Mouse (Mus musculus): ENCODE data around the gene Klhl25.
"Not testable (repeated sequence)": the region's sequence is repeated elsewhere in the genome, so short reads cannot be mapped to it uniquely, and the experiment has no call there.

The Klhl25 gene

DNA sequence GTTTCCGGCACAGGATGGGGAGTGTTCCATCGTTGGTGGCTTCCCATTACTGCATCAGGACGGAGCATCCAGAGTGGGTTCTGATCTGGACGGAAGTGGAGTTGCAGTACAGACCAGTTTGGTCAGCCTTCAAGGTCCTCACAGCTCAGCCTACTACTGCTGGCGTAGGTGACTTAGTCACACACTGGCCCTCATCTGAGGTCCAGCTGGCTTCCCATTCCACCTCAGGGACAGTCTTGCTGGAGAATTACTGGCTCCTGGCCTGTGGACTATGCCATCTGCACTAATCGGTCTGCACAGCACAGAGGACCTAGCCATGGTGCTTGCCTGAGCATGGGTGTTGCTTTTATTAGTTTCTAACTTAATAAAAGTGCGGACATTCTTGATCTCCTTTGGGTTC lies 25.6 kb downstream of the Klhl25 start:
- no peak for DNase-seq (ENCODE audit: low spot score)

GRCm38 (mm10) chr7:75879436-75879835 lies 31.3 kb downstream of the Klhl25 start:
- DNase-seq (ENCODE audit: low spot score) = not testable (repeated sequence)

DNA sequence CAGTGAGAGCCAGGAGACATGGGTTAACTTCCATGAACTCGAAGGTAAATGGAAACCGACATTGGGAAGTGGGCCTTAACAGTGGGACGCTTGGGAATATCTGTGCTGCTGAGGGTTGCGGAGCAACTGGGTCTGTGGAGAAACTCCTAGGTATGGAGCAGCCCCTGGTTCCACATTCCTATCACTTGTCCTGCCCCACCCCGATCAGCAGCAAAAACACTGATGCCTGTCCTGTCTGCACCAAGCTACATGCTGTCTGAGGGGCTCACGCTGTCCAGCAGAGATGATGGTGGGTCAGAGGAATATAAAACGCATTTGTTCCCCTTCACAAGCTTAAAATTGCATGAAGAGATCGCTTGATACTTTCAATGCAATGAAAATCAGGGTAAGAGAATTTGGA lies 32.1 kb downstream of the Klhl25 start:
- no peak for DNase-seq (ENCODE audit: low spot score)

DNA sequence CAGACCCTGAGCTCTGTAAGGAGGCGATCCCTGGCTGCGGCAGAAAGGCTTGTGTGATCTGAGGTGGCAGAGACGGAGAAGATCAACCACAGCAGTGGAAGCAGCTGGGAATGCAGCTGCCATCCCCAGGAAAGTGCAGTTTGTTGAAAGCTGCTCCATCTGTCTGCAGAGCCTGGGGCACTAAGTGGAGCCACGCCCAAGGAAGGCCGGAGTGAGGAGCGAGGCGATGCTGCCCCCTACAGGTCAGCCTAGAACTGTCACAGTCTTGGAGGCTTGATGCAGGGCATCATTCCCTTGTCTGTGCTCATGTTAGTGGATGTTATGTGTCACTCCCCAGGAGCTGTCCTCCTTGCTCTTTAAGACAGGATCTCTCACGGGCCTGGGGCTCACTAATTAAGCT lies 32.5 kb downstream of the Klhl25 start:
- DNase-seq (ENCODE audit: low spot score) = peak; percentile 82

GRCm38 (mm10) chr7:75881376-75881775 lies 33.3 kb downstream of the Klhl25 start:
- DNase-seq (ENCODE audit: low spot score) = no peak

DNA sequence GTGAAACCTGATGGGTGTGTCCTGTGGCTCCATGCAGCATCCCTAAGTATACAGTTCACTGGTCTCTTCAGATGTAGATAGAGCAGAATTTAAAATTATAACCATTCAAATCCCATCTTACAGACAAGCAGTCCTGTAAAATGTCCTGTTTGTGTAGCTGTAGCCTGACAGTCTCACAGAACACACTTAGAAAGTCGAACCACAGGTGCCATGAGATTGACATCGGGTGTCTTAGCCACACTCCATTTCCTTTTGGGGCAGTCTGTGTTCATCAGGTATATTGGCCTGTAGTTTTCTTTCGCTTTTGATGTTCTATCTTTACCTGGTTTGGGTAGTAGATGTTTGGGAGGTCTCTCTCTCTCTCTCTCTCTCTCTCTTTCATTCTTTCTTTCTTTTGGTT lies 33.7 kb downstream of the Klhl25 start:
- no peak for DNase-seq (ENCODE audit: low spot score)

DNA sequence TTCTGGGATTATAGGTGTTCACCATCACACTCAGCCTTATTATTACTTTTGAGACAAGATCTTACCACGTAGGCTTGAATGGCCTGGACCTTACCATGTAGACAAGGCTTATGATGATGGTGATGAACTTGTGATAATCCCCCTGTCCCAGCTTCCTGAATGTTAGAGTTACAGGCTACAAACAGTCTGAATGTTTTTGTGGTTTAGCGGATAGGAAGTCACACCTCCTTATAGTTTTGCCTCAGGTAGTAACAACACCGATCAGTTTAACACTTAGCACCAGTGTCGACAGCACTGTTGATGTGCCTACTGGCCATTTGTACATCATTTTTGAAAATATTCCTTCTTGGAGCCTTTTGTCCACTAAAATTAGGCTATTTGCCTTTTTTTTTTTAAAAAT lies 43.4 kb downstream of the Klhl25 start:
- DNase-seq (ENCODE audit: low spot score) = no peak

- DNase-seq (ENCODE audit: low spot score) = no peak
These were observed 44.6 kb downstream of the Klhl25 start for GRCm38 (mm10) chr7:75892737-75893136.

DNA sequence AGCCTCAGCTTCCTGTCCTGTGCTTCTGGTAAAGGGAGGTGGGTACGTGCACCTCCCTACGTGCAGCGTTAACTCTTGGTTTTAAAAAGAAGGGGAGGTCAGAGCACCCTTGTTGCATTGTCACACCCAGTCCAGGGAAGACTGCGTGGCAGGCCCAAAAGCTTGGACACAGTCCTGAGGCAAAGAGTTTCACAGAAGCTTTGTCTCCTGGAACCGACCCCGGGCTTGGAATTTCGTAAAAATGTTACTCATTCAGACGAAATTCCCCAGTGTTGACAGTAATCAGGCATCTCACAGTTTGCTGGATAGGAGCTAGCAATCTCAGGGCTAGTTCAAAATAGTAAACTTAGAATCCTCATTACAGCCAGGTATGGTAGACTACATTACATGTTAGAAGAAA lies 45.6 kb downstream of the Klhl25 start:
- DNase-seq (ENCODE audit: low spot score) = no peak

DNA sequence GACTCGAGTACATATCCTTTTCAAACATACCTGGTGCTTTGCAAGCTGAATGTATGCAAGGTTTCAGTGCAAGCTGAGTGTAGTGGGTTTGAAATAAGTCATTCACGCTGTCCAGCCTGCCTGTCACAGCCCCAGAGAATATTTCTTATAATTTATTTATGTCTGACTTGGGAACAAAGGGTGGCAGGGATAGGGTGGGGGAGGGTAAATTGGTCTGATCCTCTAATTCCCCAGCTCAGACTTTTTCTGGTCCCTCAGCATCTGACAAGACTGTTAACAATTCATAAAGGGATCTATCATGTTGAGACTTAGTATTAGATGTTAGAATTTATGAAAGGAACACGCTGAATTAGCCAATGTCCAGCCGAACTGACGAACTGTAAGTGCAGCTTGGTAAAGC lies 48.9 kb downstream of the Klhl25 start:
- no peak for DNase-seq (ENCODE audit: low spot score)

DNA sequence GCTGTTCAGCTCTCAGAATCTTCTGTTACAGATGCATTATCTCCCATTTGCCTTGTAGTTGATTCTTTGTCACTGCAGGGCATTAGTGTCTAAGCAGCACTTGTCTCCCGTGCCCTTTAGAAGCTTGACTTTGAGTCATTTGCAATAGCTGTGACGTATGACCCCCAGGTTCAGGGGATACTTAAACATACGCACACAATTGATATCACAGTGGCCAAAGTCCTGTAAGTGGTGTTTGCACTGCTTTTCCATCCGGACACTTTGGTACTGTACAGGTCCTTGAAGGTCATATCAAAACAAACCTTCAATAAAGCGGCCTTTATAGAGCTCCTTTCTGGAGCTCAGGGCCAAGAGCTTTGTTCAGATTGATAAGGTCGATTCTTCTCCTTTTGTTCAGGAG lies 51.0 kb downstream of the Klhl25 start:
- no peak for DNase-seq (ENCODE audit: low spot score)

DNA sequence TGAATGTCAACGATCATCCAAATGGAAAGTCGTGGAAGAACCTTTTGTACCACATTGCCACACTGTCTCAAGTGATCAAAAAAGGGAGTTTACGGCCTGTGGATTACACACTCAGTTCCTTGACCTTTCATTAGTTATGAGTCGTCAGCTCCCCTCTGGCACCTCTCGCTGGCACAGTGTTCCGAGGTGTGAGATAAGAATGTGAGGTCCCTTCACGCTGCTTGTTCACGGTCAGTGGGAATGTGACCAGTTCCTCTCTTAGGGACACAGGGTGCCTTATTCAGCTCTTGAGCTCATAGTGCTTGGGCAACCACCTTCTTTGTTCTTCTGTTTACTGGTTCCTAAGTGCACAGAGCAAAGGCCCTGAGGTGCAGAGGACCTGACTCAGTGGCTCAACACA lies 51.4 kb downstream of the Klhl25 start:
- no peak for DNase-seq (ENCODE audit: low spot score)

DNA sequence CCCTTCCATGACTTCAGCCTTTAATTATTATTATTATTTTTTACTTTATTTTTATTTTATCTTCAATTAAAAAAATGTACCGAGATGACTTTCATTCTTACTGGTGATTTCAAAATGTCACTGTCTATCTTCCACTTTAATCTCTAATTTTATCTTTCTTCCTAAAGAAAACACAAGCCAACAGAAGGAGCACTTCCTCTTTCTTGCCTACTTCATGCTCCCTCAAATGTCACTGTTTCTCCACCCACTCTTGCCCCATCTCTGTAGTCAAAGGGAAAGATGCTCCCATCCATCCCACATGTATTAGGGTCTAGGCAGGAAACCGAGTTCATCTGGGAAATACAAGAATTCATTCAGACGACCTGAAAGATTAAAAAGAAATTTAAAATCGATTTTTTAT lies 51.8 kb downstream of the Klhl25 start:
- DNase-seq (ENCODE audit: low spot score) = no peak

DNA sequence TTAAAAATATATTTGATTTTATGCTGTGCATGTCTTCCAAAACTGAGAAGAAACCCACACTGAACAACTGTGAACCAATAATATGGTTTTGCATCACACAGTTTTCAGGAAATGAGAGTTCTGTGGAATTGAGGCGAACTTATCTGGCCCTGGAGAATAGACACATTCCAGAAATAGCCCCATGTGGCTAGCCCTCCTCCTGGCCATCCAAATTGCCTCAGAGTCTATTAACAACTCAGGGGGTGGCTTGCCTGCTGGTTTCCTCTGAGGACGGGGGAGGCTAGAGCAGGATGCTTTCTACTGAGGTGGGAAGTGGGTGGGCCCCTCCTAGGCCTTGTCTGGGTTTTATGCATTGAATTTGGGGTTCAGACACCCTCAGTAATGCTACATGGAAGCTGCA lies 57.0 kb downstream of the Klhl25 start:
- DNase-seq (ENCODE audit: low spot score) = no peak

DNA sequence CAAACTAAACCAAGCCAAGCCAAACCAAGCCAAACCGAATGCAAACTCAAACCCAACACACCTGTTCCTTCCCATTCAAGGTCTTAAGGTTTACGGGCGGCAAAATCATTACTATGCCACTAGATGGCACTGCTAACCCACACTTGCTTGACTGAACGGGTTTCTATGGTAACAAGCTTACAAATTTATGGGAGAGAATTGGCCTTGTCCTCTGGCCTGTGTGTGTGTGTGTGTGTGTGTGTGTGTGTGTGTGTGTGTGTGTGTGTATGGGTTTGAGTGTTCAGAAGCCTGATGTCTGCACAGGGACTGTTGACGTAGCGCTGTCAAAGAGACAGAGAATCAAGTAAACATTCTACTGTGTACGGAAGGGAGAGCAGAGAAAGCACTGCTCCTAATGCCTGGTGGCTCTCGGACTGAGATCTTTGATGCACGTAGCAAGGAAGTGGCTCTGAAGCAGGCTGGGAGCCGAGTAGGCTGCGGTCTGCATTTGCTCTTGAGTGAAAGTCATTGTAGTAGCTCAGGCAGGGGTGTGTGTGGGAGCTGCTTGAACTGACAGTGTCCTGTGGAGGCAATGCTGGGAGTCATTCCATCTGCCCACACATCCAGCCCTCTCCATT lies 62.0 kb downstream of the Klhl25 start:
- peak; percentile 45 for DNase-seq (ENCODE audit: low spot score)

DNA sequence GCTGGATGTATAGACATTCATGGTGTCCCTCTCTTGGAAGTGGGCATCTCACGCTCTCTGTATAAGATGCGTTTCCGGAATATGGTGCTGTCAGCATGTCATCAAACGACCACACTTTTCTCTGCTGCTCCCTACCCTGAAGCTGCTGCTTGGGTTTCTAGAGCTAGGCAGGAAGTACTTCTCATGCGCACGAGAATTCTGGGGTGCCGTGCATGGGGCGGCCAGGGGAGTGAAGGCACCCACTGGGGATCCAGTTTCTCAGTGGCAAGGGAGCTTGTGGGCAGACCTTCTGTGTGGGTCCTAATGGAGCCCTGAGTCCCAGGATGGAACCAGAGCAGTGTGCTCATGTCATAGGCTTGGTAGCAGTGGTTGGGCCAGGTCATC lies 62.5 kb downstream of the Klhl25 start:
- DNase-seq (ENCODE audit: low spot score) = no peak

DNA sequence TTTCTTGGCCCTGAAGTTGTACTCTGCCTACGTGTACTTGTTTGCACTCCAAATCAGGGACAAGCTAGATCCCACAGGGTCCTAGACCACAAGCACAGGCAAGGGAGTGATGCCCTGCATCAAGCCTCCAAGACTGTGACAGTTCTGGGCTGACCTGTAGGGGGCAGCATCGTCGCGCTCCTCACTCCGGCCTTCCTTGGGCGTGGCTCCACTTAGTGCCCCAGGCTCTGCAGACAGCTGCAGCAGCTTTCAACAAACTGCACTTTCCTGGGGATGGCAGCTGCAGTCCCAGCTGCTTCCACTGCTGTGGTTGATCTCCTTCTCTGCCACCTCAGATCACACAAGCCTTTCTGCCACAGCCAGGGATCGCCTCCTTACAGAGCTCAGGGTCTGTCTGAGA lies 65.8 kb downstream of the Klhl25 start:
- peak; percentile 68 for DNase-seq (ENCODE audit: low spot score)

- DNase-seq (ENCODE audit: low spot score) = not testable (repeated sequence)
These were observed 67.4 kb downstream of the Klhl25 start for GRCm38 (mm10) chr7:75915550-75915949.

DNA sequence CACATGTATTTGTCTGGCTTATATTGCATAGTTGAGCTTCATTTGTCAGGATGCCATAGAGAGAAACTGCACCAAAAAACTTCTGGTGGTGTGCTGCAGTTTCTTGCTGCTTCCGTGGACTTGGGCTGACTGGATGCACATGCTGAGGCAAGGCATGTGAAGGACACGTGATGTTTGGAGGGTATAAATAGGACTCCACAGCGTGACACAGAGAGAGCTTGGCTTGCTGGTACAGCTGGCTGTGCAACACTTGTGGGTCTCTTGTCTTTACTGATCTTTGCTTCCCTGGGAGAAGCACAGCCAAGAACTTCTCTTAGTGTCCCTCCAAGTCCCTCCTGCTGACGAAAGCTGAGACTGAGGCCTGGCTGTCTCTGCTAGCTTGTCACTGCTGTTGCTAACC lies 69.6 kb downstream of the Klhl25 start:
- DNase-seq (ENCODE audit: low spot score) = no peak

DNA sequence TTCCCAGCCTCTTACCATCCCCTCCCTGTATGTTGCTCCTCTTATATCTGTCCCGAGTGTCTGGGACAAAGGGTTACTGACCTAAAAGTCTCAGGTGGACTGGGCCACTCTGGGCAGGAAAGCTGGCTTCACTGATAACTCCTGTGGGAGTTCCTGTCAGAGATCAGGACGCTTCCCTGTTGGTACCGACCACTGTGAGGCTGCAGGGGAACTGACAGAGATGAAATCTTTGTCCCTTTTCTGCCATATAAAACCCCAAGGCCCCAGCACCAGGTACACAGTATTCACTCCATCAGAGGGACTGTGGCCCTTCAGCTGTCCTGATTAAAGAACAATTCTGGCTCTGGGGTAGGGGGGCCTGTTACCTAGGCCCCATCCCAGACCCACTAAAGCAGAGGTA lies 71.6 kb downstream of the Klhl25 start:
- not testable (repeated sequence) for DNase-seq (ENCODE audit: low spot score)
